Mouse (Mus musculus): ENCODE results near the gene Psmb3.

GRCm38 (mm10) chr11:97671177-97671527, 32.0 kb upstream of the Psmb3 start:
- no peak for TF ChIP-seq TBP (conservative IDR thresholded peaks at IDR 0.05; ENCODE audit: low read depth, low read length)
- TF ChIP-seq ZMIZ1 (IDR thresholded peaks at IDR 0.05; ENCODE audit: low read depth, low read length): no peak
- no peak for TF ChIP-seq CTCF (conservative IDR thresholded peaks at IDR 0.05 in 1 of 2, IDR thresholded peaks at IDR 0.05 in 1 of 2; ENCODE audit: low read depth in 2 of 2, low read length in 2 of 2)
- no peak for TF ChIP-seq POLR2AphosphoS2 (IDR thresholded peaks at IDR 0.05; ENCODE audit: low read depth, low read length)
- no peak for TF ChIP-seq JUND (conservative IDR thresholded peaks at IDR 0.05; ENCODE audit: low read depth, low read length)
- TF ChIP-seq UBTF (IDR thresholded peaks at IDR 0.05; ENCODE audit: low read depth, low read length): no peak
- TF ChIP-seq POLR2A (IDR thresholded peaks at IDR 0.05; ENCODE audit: low read depth, low read length): no peak
- TF ChIP-seq HCFC1 (IDR thresholded peaks at IDR 0.05; ENCODE audit: low read depth, low read length): no peak
- TF ChIP-seq ELF1 (IDR thresholded peaks at IDR 0.05; ENCODE audit: low read depth, low read length): no peak

Data from CH12.LX (cell line).